7 mouse cellular contexts compared by ENCODE assay signal in the genomic region with DNA sequence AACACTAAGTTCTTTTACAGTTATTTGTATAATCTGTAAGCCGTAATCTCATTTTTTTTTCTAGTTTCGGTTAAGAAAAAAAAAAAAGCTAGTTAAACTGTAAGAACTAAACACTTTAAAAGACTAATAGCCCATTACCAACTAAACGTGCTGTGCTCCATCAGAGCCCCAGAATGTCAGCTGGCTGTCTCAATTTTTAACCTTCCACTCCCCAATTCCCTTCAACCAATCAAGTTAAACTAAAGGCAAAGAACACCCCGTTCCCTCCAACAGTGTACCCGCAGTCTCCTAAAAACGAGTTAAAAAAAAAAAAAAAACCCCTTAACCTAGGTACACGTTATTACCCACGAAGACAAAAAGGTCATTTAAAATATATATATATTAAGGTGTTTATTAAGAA.
DNase-seq lines count a peak whose midpoint lies in the region; ATAC-seq and TF ChIP-seq lines count a peak whose summit lies in the region.

No protein-coding gene starts in this region.

- ATAC-seq in forebrain, embryonic 15.5 days (replicated peaks), result no peak
- no peak for ATAC-seq in liver, embryonic 11.5 days (replicated peaks; ENCODE audit: low FRiP score)
- no peak for ATAC-seq in stomach, postnatal 0 days (ENCODE audit: low FRiP score, low TSS enrichment)

- TF ChIP-seq CTCF in spleen, adult 2 months (IDR thresholded peaks at IDR 0.05; ENCODE audit: extremely low read depth, insufficient read depth, insufficient read length, insufficient replicate concordance), result no peak
- no peak for TF ChIP-seq CTCF in stomach, postnatal 0 days (IDR thresholded peaks at IDR 0.05; ENCODE audit: low read depth)

- WGBS in spleen, adult 2 months, result 14% methylated on average over 8 of the region's 8 CpGs
- WGBS in forebrain, embryonic 15.5 days, result 2% methylated on average over 8 of the region's 8 CpGs
- 12% methylated on average over 8 of the region's 8 CpGs for WGBS in liver, embryonic 11.5 days
- 40% methylated on average over 8 of the region's 8 CpGs for WGBS in stomach, postnatal 0 days

- peaks cover 5% of the 10 kb centered on the region; the same call in 1 of the 2 replicates for H3K4me1 ChIP-seq in spleen, adult 2 months (ENCODE audit: control insufficient read depth, insufficient read depth, insufficient read length)
- peaks cover 34% of the 10 kb centered on the region for H3K4me1 ChIP-seq in forebrain, embryonic 15.5 days
- H3K4me1 ChIP-seq in liver, embryonic 11.5 days (replicated peaks; ENCODE audit: control insufficient read depth, insufficient read depth, low read length), result peaks cover 16% of the 10 kb centered on the region
- 0 out of 2 replicates have a peak, but pooled peaks cover 2% of the 10 kb centered on the region for H3K4me1 ChIP-seq in stomach, postnatal 0 days (replicated peaks; ENCODE audit: control insufficient read depth, insufficient read depth)

- no peak for DNase-seq in spleen, adult 2 months (ENCODE audit: low read depth in 1 of 2, low spot score in 2 of 2)
- DNase-seq in spleen, postnatal 10 days (ENCODE audit: low spot score in 2 of 2), result no peak
- no peak for DNase-seq in liver, embryonic 11.5 days (ENCODE audit: low spot score)
- DNase-seq in stomach, postnatal 0 days (ENCODE audit: low spot score), result no peak
- no peak for DNase-seq in spleen, adult 12 weeks (ENCODE audit: low spot score)
- no peak for DNase-seq in kidney, postnatal 25 days

- peak overlapping the region; percentile 50 for H3K4me2 ChIP-seq in forebrain, embryonic 15.5 days (replicated peaks)
- H3K4me2 ChIP-seq in liver, embryonic 11.5 days, result peak overlapping the region; percentile 77
- H3K4me2 ChIP-seq in stomach, postnatal 0 days (replicated peaks; ENCODE audit: low read depth), result peak overlapping the region; percentile 57

- H3K9me3 ChIP-seq in forebrain, embryonic 15.5 days, result no peaks in the 10 kb centered on the region
- H3K9me3 ChIP-seq in liver, embryonic 11.5 days (ENCODE audit: control insufficient read depth, low read length), result no peaks in the 10 kb centered on the region
- no peaks in the 10 kb centered on the region for H3K9me3 ChIP-seq in stomach, postnatal 0 days (ENCODE audit: control insufficient read depth, low read length)

- no peak overlapping the region for H3K9ac ChIP-seq in forebrain, embryonic 15.5 days (replicated peaks)
- H3K9ac ChIP-seq in liver, embryonic 11.5 days (ENCODE audit: low read depth, low read length), result no peak overlapping the region
- H3K9ac ChIP-seq in stomach, postnatal 0 days (ENCODE audit: low read length), result no peak overlapping the region

- no peak overlapping the region for H3K27ac ChIP-seq in spleen, adult 2 months (ENCODE audit: insufficient read depth, low read length)
- H3K27ac ChIP-seq in forebrain, embryonic 15.5 days (replicated peaks), result 0 out of 2 replicates have a peak overlapping the region, but pooled peaks have one; percentile 99
- H3K27ac ChIP-seq in liver, embryonic 11.5 days (ENCODE audit: low read depth, low read length), result no peak overlapping the region
- H3K27ac ChIP-seq in stomach, postnatal 0 days (replicated peaks), result no peak overlapping the region

- no peaks in the 10 kb centered on the region for H3K27me3 ChIP-seq in spleen, adult 2 months (ENCODE audit: control insufficient read depth, insufficient read depth, low read length)
- H3K27me3 ChIP-seq in forebrain, embryonic 15.5 days, result no peaks in the 10 kb centered on the region
- no peaks in the 10 kb centered on the region for H3K27me3 ChIP-seq in liver, embryonic 11.5 days (replicated peaks; ENCODE audit: control insufficient read depth, insufficient read depth, low read length)
- no peaks in the 10 kb centered on the region for H3K27me3 ChIP-seq in stomach, postnatal 0 days (ENCODE audit: control insufficient read depth, insufficient read depth, low read length)

- no peak for TF ChIP-seq EP300 in stomach, postnatal 0 days (optimal IDR thresholded peaks at IDR 0.05)

- H3K36me3 ChIP-seq in spleen, adult 2 months (ENCODE audit: control insufficient read depth, insufficient read depth, low read length), result no peaks in the 10 kb centered on the region; the same call in 1 of the 2 replicates
- no peaks in the 10 kb centered on the region for H3K36me3 ChIP-seq in forebrain, embryonic 15.5 days
- no peaks in the 10 kb centered on the region for H3K36me3 ChIP-seq in liver, embryonic 11.5 days (ENCODE audit: control insufficient read depth, insufficient read depth, low read length)
- H3K36me3 ChIP-seq in stomach, postnatal 0 days (ENCODE audit: control insufficient read depth, insufficient read depth, low read length), result no peaks in the 10 kb centered on the region

- no peak for TF ChIP-seq POLR2A in spleen, adult 2 months (IDR thresholded peaks at IDR 0.05; ENCODE audit: low read depth, low read length)

- peak overlapping the region; percentile 100 for H3K4me3 ChIP-seq in spleen, adult 2 months (ENCODE audit: extremely low read depth, insufficient read depth, insufficient read length)
- peak overlapping the region; percentile 97 for H3K4me3 ChIP-seq in forebrain, embryonic 15.5 days
- H3K4me3 ChIP-seq in liver, embryonic 11.5 days (ENCODE audit: low read depth, low read length), result peak overlapping the region; percentile 94
- peak overlapping the region; percentile 96 for H3K4me3 ChIP-seq in stomach, postnatal 0 days (ENCODE audit: low read depth, low read length)
